Mouse (Mus musculus) forebrain, embryonic 16.5 days (tissue): ENCODE data around the gene Atp2c1. TPM values are rescaled to one million over a fixed set of nuclear protein-coding genes. Genes with fewer than 3 reads are reported as not detected.
A peak's percentile ranks its signal among the peaks of the same experiment; 100 is the strongest.

ENCODE experiments used
- ATAC-seq: fragments of 200-750 bp; cut with Nextera tagmentation; 2 replicates; pipeline ENCODE4 v1.8.0; 2017; ENCODE audit warnings: mild to moderate bottlenecking, moderate library complexity
- H3K27ac ChIP-seq: fragments of 300-500 bp; sonication (generic); 2 replicates; pipeline ENCODE4 v1.5.1; 2014; ENCODE audit warnings: low read length, control low read depth
- H3K27me3 ChIP-seq: fragments of 300-500 bp; sonication (generic); replicated peaks from 2 replicates; pipeline ENCODE4 v1.6.1; 2014; ENCODE audit warnings: low read length; ENCODE audit not compliant: control insufficient read depth, insufficient read depth
- H3K36me3 ChIP-seq: fragments of 300-500 bp; sonication (generic); 2 replicates; pipeline ENCODE4 v1.6.1; 2014; ENCODE audit not compliant: control insufficient read depth, insufficient read depth
- H3K4me1 ChIP-seq: fragments of 300-500 bp; sonication (generic); replicated peaks from 2 replicates; pipeline ENCODE4 v1.6.1; 2014; ENCODE audit warnings: low read length; ENCODE audit not compliant: control insufficient read depth, insufficient read depth
- H3K4me2 ChIP-seq: fragments of 300-500 bp; sonication (generic); 2 replicates; pipeline ENCODE4 v1.6.1; 2014; ENCODE audit warnings: mild to moderate bottlenecking, low read length, control low read depth
- H3K4me3 ChIP-seq: fragments of 300-500 bp; sonication (generic); replicated peaks from 2 replicates; pipeline ENCODE4 v1.5.1; 2014; ENCODE audit warnings: mild to moderate bottlenecking, low read length, control low read depth
- H3K9ac ChIP-seq: fragments of 300-500 bp; sonication (generic); replicated peaks from 2 replicates; pipeline ENCODE4 v1.6.1; 2014; ENCODE audit warnings: low read depth, low read length, control low read depth
- H3K9me3 ChIP-seq: fragments of 300-500 bp; sonication (generic); 2 replicates; pipeline ENCODE4 v1.6.1; 2016; ENCODE audit warnings: low read length; ENCODE audit not compliant: control insufficient read depth
- WGBS: fragments of 180-500 bp; shearing (Covaris S2); extraction: QIAGEN DNeasy Blood & Tissue Kit; methylation state at CpG from one replicate; pipeline ENCODE4 v1.1.7; 2014; 5-methylcytosine and 5-hydroxymethylcytosine counted together
- polyA plus RNA-seq: library from polyadenylated mRNA; unstranded; fragments of >200 nt; fragmentation: Nextera tagmentation; extraction: Ambion mirVana; gene quantifications from 2 replicates; pipeline ENCODE4 v1.2.1, GENCODE M21; 2015

Gene Atp2c1
- polyA plus RNA-seq, 1 experiment from 2014 or later: 96.2 TPM

- no peaks in the 10 kb centered on the region for H3K36me3 ChIP-seq
- H3K27me3 ChIP-seq: no peaks in the 10 kb centered on the region
- 0 out of 2 replicates have a peak, but pooled peaks cover 6% of the 10 kb centered on the region for H3K4me1 ChIP-seq
- peaks cover 3% of the 10 kb centered on the region; the same call in 1 of the 2 replicates for H3K9me3 ChIP-seq
- WGBS: 59% methylated on average over 10 of the region's 10 CpGs
- H3K4me2 ChIP-seq: no peak overlapping the region
- H3K27ac ChIP-seq: no peak overlapping the region
- H3K9ac ChIP-seq: no peak overlapping the region
- no peak for ATAC-seq
- H3K4me3 ChIP-seq: no peak overlapping the region
These were observed 9.8 kb upstream of the Atp2c1 start for GRCm38 (mm10) chr9:105536877-105537276.

GRCm38 (mm10) chr9:105525355-105525754 is 1.8 kb downstream of the Atp2c1 start:
- ATAC-seq: no peak
- no peaks in the 10 kb centered on the region for H3K27me3 ChIP-seq
- H3K27ac ChIP-seq: no peak overlapping the region
- H3K9me3 ChIP-seq: no peaks in the 10 kb centered on the region
- no peak overlapping the region for H3K4me2 ChIP-seq
- WGBS: 36% methylated on average over 4 of the region's 4 CpGs
- no peaks in the 10 kb centered on the region for H3K36me3 ChIP-seq
- H3K4me3 ChIP-seq: no peak overlapping the region
- H3K4me1 ChIP-seq: peaks cover 9% of the 10 kb centered on the region
- H3K9ac ChIP-seq: no peak overlapping the region

GRCm38 (mm10) chr9:105523038-105523437 is 4.1 kb downstream of the Atp2c1 start:
- Histone ChIP-seq H3K27ac (no peak overlapping the region), H3K9me3 (no peaks in the 10 kb centered on the region), H3K27me3 (no peaks in the 10 kb centered on the region), H3K4me3 (no peak overlapping the region), H3K4me2 (no peak overlapping the region), H3K4me1 (peaks cover 17% of the 10 kb centered on the region), H3K9ac (no peak overlapping the region), H3K36me3 (no peaks in the 10 kb centered on the region)
- WGBS: 55% methylated on average over 2 of the region's 2 CpGs
- ATAC-seq: no peak

- no peak overlapping the region for H3K27ac ChIP-seq
These were observed 5.1 kb downstream of the Atp2c1 start for GRCm38 (mm10) chr9:105522063-105522462.

GRCm38 (mm10) chr9:105520776-105521552 is 6.2 kb downstream of the Atp2c1 start:
- no peaks in the 10 kb centered on the region for H3K27me3 ChIP-seq

More at GRCm38 (mm10) chr9:105522063-105522462, 5.1 kb downstream of the Atp2c1 start:
- Histone ChIP-seq H3K4me2 (no peak overlapping the region), H3K9me3 (no peaks in the 10 kb centered on the region), H3K27me3 (no peaks in the 10 kb centered on the region), H3K4me1 (peaks cover 17% of the 10 kb centered on the region), H3K4me3 (no peak overlapping the region), H3K36me3 (no peaks in the 10 kb centered on the region), H3K9ac (no peak overlapping the region)
- 29% methylated on average over 3 of the region's 3 CpGs for WGBS
- ATAC-seq: no peak

GRCm38 (mm10) chr9:105519278-105519883 is 7.7 kb downstream of the Atp2c1 start:
- Histone ChIP-seq H3K4me3 (no peak overlapping the region), H3K4me1 (peaks cover 13% of the 10 kb centered on the region), H3K36me3 (no peaks in the 10 kb centered on the region), H3K9ac (no peak overlapping the region), H3K27ac (no peak overlapping the region), H3K9me3 (no peaks in the 10 kb centered on the region), H3K27me3 (no peaks in the 10 kb centered on the region), H3K4me2 (no peak overlapping the region)
- ATAC-seq: peak; percentile 40; the same call in 1 of the 2 replicates
- 44% methylated on average over 6 of the region's 6 CpGs for WGBS

More at GRCm38 (mm10) chr9:105520776-105521552, 6.2 kb downstream of the Atp2c1 start:
- 71% methylated on average over 24 of the region's 24 CpGs for WGBS
- ATAC-seq: no peak
- Histone ChIP-seq H3K9ac (no peak overlapping the region), H3K9me3 (no peaks in the 10 kb centered on the region), H3K4me3 (no peak overlapping the region), H3K4me2 (no peak overlapping the region), H3K4me1 (peaks cover 17% of the 10 kb centered on the region), H3K36me3 (no peaks in the 10 kb centered on the region), H3K27ac (no peak overlapping the region)

- ATAC-seq: no peak
- Histone ChIP-seq H3K4me1 (no peaks in the 10 kb centered on the region), H3K9ac (no peak overlapping the region), H3K27me3 (no peaks in the 10 kb centered on the region), H3K36me3 (no peaks in the 10 kb centered on the region), H3K4me3 (no peak overlapping the region), H3K4me2 (no peak overlapping the region), H3K27ac (no peak overlapping the region), H3K9me3 (no peaks in the 10 kb centered on the region)
- 93% methylated on average over 5 of the region's 5 CpGs for WGBS
These were observed 23.4 kb downstream of the Atp2c1 start for GRCm38 (mm10) chr9:105503690-105504089.

GRCm38 (mm10) chr9:105502389-105502788 is 24.7 kb downstream of the Atp2c1 start:
- Histone ChIP-seq H3K9ac (no peak overlapping the region), H3K4me3 (no peak overlapping the region), H3K36me3 (no peaks in the 10 kb centered on the region), H3K4me2 (no peak overlapping the region), H3K4me1 (no peaks in the 10 kb centered on the region), H3K9me3 (no peaks in the 10 kb centered on the region), H3K27me3 (no peaks in the 10 kb centered on the region), H3K27ac (no peak overlapping the region)
- 54% methylated on average over 4 of the region's 4 CpGs for WGBS
- ATAC-seq: no peak

GRCm38 (mm10) chr9:105495316-105496174 is 31.6 kb downstream of the Atp2c1 start:
- WGBS: under 1% methylated on average over 39 of the region's 39 CpGs
- Histone ChIP-seq H3K4me2 (peak overlapping the region; percentile 97), H3K4me1 (peaks cover 13% of the 10 kb centered on the region), H3K4me3 (peak overlapping the region; percentile 70), H3K27ac (peak overlapping the region; percentile 94), H3K36me3 (no peaks in the 10 kb centered on the region), H3K9me3 (no peaks in the 10 kb centered on the region), H3K27me3 (no peaks in the 10 kb centered on the region), H3K9ac (peak overlapping the region; percentile 82)
- ATAC-seq: peak; percentile 65
